20 mouse cellular contexts compared by ENCODE assay signal in genomic region chr6:32715137-32715536, GRCm38 (mm10).
"Had no signal": no experiment of that assay in that cellular context is flagged by ENCODE, and none has a peak within 500 bp of the region (broad histone marks: within the 10 kb centered on the region; RNA-seq: fewer than 3 reads in every experiment).

No protein-coding gene starts in this region.

- ATAC-seq: intestine, embryonic 16.5 days; liver, postnatal 0 days; midbrain, embryonic 16.5 days had no signal

- H3K36me3 ChIP-seq: kidney, embryonic 15.5 days; limb, embryonic 12.5 days; liver, embryonic 13.5 days; lung, embryonic 15.5 days; neural tube, embryonic 13.5 days had no signal

- H3K4me1 ChIP-seq: kidney, embryonic 15.5 days; limb, embryonic 12.5 days; liver, embryonic 13.5 days; lung, embryonic 15.5 days; megakaryocyte, embryonic 14.5 days had no signal

- H3K4me3 ChIP-seq: kidney, embryonic 15.5 days; limb, embryonic 12.5 days; liver, embryonic 13.5 days; lung, embryonic 15.5 days; megakaryocyte, embryonic 14.5 days; neural tube, embryonic 13.5 days had no signal

- H3K27me3 ChIP-seq: kidney, embryonic 15.5 days; liver, embryonic 13.5 days; lung, embryonic 15.5 days; neural tube, embryonic 13.5 days had no signal

- DNase-seq: kidney, adult 2 months; kidney, postnatal 14 days; liver; liver, embryonic 13.5 days; liver, postnatal 0 days; lung, postnatal 14 days; retina, postnatal 1 day; right cerebral cortex, postnatal 4 days; spleen, adult 18-20 months; thymus, adult 2 months; thymus, postnatal 25 days had no signal

- H3K27ac ChIP-seq: kidney, embryonic 15.5 days; limb, embryonic 12.5 days; liver, embryonic 13.5 days; lung, embryonic 15.5 days; macrophage; neural tube, embryonic 13.5 days had no signal

- H3K9me3 ChIP-seq: kidney, embryonic 15.5 days; limb, embryonic 12.5 days; liver, embryonic 13.5 days; lung, embryonic 15.5 days; neural tube, embryonic 13.5 days had no signal

- H3K9ac ChIP-seq: kidney, embryonic 15.5 days; limb, embryonic 12.5 days; liver, embryonic 13.5 days; liver, postnatal 0 days; lung, embryonic 15.5 days; neural tube, embryonic 13.5 days had no signal

- H3K4me2 ChIP-seq: kidney, embryonic 15.5 days; limb, embryonic 12.5 days; liver, embryonic 13.5 days; lung, embryonic 15.5 days; midbrain, embryonic 11.5 days; neural tube, embryonic 13.5 days had no signal
